Mouse (Mus musculus): ENCODE data around the gene Slc39a7.

DNA sequence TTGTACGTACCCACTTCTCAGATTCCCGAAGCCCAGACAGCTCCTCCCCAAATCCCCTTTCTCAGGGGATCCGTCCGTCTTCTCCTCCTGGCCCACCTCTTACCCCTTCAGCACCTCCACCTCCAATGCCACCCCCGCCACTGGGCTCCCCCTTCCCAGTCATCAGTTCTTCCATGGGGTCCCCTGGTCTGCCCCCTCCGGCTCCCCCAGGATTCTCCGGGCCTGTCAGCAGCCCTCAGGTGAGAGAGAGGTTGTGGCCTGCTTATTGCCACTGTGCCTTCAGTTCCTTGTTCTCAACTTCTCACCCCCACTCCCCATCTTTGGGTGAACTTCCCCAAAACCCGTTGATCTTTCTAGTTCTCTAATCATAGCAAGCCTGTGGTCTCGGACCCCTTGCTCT lies 1.3 kb upstream of the Slc39a7 start:
- TF ChIP-seq CTCF (IDR thresholded peaks at IDR 0.05) (no peak), EP300 (IDR thresholded peaks at IDR 0.05; ENCODE audit: insufficient read depth, low read depth, low read length) (no peak), POLR2A (IDR thresholded peaks at IDR 0.05; ENCODE audit: insufficient read depth, low read depth, low read length) (no peak)

Data from heart, adult 2 months (tissue).